Mouse (Mus musculus) liver, postnatal 0 days (tissue): ENCODE measurements around the gene Pes1. TPM values are rescaled to one million over a fixed set of nuclear protein-coding genes. Genes with fewer than 3 reads are reported as not detected.

Experiments used
- ATAC-seq: fragments of 200-750 bp; cut with Nextera tagmentation; 2 replicates; pipeline ENCODE4 v1.8.0; 2017; ENCODE audit warnings: mild to moderate bottlenecking, moderate library complexity
- DNase-seq: peaks from one replicate; pipeline ENCODE4 v3.0.0-alpha.2; 2016
- H3K27ac ChIP-seq: fragments of 300-500 bp; sonication (generic); 2 replicates; pipeline ENCODE4 v1.5.1; 2014; ENCODE audit warnings: antibody characterized with exemption, moderate library complexity, mild to moderate bottlenecking, low read depth
- H3K27me3 ChIP-seq: fragments of 300-500 bp; sonication (generic); 2 replicates; pipeline ENCODE4 v1.6.1; 2014; ENCODE audit warnings: low read length, control low read depth, mixed read lengths; ENCODE audit not compliant: insufficient read depth
- H3K36me3 ChIP-seq: fragments of 300-500 bp; sonication (generic); replicated peaks from 2 replicates; pipeline ENCODE4 v1.6.1; 2014; ENCODE audit warnings: mild to moderate bottlenecking, control low read depth, low read length, moderate library complexity, mixed read lengths; ENCODE audit not compliant: insufficient read depth
- H3K4me1 ChIP-seq: fragments of 300-500 bp; sonication (generic); 2 replicates; pipeline ENCODE4 v1.6.1; 2014; ENCODE audit warnings: antibody characterized with exemption, mild to moderate bottlenecking, control low read depth; ENCODE audit not compliant: insufficient read depth
- H3K4me2 ChIP-seq: fragments of 300-500 bp; sonication (generic); 2 replicates; pipeline ENCODE4 v1.6.1; 2014; ENCODE audit warnings: low read depth, mild to moderate bottlenecking, low read length, moderate library complexity, mixed read lengths
- H3K4me3 ChIP-seq: fragments of 300-500 bp; sonication (generic); 2 replicates; pipeline ENCODE4 v1.5.1; 2014; ENCODE audit warnings: low read depth, low read length
- H3K9ac ChIP-seq: fragments of 300-500 bp; sonication (generic); replicated peaks from 2 replicates; pipeline ENCODE4 v1.6.1; 2014; ENCODE audit warnings: mild to moderate bottlenecking, moderate library complexity
- H3K9me3 ChIP-seq: fragments of 300-500 bp; sonication (generic); 2 replicates; pipeline ENCODE4 v1.6.1; 2016; ENCODE audit warnings: mild to moderate bottlenecking, control low read depth, low read length, mixed read lengths
- CTCF ChIP-seq: sonication (generic); IDR thresholded peaks from 2 replicates; pipeline ENCODE4 v1.5.1; 2016; ENCODE audit warnings: antibody characterized with exemption, low read depth
- EP300 ChIP-seq: IDR thresholded peaks from 2 replicates; pipeline ENCODE4 v1.6.1; 2016; ENCODE audit warnings: antibody characterized with exemption, low read depth, mild to moderate bottlenecking
- WGBS: fragments of 180-500 bp; shearing (Covaris S2); extraction: QIAGEN DNeasy Blood & Tissue Kit; methylation state at CpG from one replicate; pipeline ENCODE4 v1.1.7; 2014; ENCODE audit not compliant: insufficient replicate concordance; 5-methylcytosine and 5-hydroxymethylcytosine counted together
- polyA plus RNA-seq: library from polyadenylated mRNA; unstranded; fragments of >200 nt; fragmentation: Nextera tagmentation; extraction: Ambion mirVana; gene quantifications from 2 replicates; pipeline ENCODE4 v1.2.1, GENCODE M21; 2015

Gene Pes1
- polyA plus RNA-seq, 1 experiment from 2014 or later: 26.5 TPM

DNA sequence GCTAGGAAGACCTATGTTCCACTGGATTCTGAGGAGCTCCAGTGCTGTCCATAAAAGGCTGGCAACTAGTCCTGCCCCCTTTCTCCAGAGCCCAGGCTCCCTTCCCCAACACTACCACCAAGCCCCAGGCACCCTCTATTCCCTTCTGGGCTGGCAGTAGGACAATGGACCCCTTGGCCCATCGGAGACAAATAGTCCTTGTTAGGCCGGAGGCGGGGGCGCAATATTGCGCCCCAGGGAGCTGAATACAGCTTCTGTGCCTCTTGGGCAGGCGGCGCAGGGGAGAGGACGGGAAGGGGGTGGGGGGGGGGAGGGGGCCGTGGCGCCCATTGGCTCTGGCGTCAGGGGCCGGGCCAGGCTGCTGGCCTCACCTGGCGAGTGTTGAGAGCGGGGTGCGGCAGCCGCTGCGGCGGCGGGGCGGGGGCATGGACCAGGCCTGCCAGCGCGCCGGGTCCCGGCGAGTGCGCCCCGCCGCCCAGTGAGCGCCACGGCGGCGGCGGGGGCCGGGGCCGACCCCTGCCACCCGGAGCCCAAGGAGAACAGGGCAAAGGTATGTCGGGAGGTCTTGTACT is 19.6 kb downstream of the Pes1 start, which contains the start of gene Gal3st1:
TSS of gene Gal3st1 (plus strand) at position 346 of the 572 bp plus-strand sequence.
- peak; percentile 64 for DNase-seq
- H3K4me2 ChIP-seq: peak within 1 kb of the TSS; percentile 59
- peak within 1 kb of the TSS; percentile 42 for H3K4me3 ChIP-seq
- TF ChIP-seq EP300 (no peak), CTCF (no peak)
- peaks cover 16% of the 10 kb centered on the region for H3K36me3 ChIP-seq
- H3K27me3 ChIP-seq: peaks cover 10% of the 10 kb centered on the region
- peak within 1 kb of the TSS; percentile 51 for H3K9ac ChIP-seq
- H3K9me3 ChIP-seq: no peaks in the 10 kb centered on the region
- 3% methylated on average over 34 of the region's 37 CpGs for whole genome bisulfite sequencing
- peaks cover 12% of the 10 kb centered on the region; the same call in 1 of the 2 replicates for H3K4me1 ChIP-seq
- H3K27ac ChIP-seq: peak within 1 kb of the TSS; percentile 80
- ATAC-seq: peak; percentile 83

DNA sequence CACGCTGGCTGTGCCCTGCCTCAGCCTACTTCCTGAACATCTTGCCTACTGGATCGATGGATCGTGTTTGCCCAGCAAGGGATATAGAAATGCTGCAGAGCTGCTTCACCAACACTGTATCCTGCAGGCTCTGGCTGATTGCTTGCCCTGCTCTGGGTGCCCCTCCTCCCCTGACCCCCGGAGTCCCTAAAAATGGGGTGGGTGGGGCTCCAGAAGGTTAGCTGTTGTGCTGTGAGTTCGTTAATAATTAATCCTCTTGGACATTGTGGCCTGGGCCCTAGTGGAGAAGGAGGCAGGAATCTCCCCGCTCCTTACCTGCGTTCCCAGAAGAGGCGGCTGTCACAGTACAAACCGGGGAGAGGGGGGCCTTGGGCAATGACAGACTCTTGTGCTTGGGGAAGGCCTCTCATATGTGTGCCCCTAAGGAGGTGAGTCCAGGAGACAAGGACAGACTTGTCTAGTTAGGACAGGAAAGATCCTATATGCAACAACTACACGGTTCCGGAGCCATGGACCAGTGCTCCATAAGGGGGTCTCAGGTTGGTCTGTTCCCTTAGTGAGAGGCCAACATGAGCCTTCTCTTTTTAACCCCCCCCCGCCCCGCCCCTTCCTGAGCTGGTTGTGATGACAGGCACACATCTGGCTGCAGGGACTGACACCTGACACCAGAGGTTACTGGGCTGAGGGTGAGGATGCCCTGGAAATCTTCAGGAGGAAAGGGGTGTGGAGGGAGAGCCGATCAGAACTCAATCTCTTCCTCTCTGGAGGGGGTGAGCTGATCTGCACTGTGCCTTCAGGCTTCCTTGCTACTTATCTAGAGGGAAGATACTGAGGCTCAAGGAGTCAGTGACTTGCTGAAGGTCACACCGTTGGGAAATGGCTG is 20.3 kb downstream of the Pes1 start:
- WGBS: 10% methylated on average over 15 of the region's 15 CpGs
- Histone ChIP-seq H3K27me3 (peaks cover 10% of the 10 kb centered on the region), H3K4me2 (peak overlapping the region; percentile 59), H3K36me3 (peaks cover 10% of the 10 kb centered on the region), H3K9me3 (no peaks in the 10 kb centered on the region), H3K27ac (peak overlapping the region; percentile 80), H3K4me3 (peak overlapping the region; percentile 42), H3K9ac (peak overlapping the region; percentile 51), H3K4me1 (peaks cover 12% of the 10 kb centered on the region; the same call in 1 of the 2 replicates)
- TF ChIP-seq CTCF: no peak
- no peak for TF ChIP-seq EP300
- DNase-seq (peak; percentile 42), ATAC-seq (peak; percentile 79)

DNA sequence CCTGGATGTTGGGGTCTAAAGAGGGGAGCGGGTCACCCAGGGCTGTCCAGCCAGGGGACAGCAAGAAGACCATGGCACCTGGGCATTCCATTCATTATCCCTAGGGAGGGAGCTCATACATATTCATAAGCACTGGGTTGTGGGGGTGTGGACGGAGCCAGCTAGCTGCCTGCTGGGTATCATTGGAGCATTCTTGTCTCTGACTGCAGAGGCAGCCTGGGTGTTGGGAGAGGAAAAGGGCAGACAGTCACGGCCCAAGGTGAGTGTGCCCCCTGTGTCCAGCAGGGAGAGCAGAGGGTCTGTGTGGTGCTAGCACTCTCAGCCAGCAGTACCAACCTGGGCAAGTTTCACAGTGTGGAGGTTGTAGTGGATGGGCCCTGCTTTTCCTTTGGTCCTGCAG is 26.0 kb downstream of the Pes1 start:
- Histone ChIP-seq H3K4me1 (peaks cover 3% of the 10 kb centered on the region; the same call in 1 of the 2 replicates), H3K9me3 (no peaks in the 10 kb centered on the region), H3K36me3 (no peaks in the 10 kb centered on the region), H3K27ac (no peak overlapping the region), H3K27me3 (no peaks in the 10 kb centered on the region; the same call in 1 of the 2 replicates), H3K9ac (no peak overlapping the region), H3K4me2 (no peak overlapping the region), H3K4me3 (no peak overlapping the region)
- no peak for ATAC-seq
- whole genome bisulfite sequencing: 68% methylated on average over 3 of the region's 3 CpGs
- DNase-seq: no peak
- no peak for TF ChIP-seq EP300
- no peak for TF ChIP-seq CTCF

DNA sequence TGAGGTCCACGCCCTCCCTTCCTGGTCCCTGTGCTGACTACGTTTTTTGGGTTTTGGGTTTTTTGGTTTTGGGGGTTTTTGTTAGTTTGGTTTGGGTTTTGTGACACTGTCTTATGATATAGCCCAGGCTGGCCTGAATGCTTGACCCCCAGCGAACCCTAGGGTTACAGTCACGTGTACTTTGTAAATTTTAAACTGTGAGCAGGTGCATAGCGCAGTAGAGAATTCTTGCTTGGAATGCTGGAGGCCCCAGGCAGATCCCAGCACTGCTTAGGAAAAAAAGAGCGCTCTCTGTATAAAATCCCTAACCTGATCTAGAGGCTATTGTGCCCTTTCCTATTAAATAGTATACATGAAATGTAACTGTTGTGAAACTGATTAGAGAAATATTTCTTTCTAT is 29.4 kb downstream of the Pes1 start:
- Histone ChIP-seq H3K9me3 (no peaks in the 10 kb centered on the region), H3K4me1 (peaks cover 1% of the 10 kb centered on the region; the same call in 1 of the 2 replicates), H3K27me3 (peaks cover 7% of the 10 kb centered on the region), H3K36me3 (no peaks in the 10 kb centered on the region), H3K27ac (no peak overlapping the region), H3K4me3 (no peak overlapping the region), H3K9ac (no peak overlapping the region), H3K4me2 (no peak overlapping the region)
- 72% methylated on average over 6 of the region's 6 CpGs for WGBS
- ATAC-seq: no peak
- no peak for DNase-seq
- TF ChIP-seq CTCF: no peak
- TF ChIP-seq EP300: no peak

DNA sequence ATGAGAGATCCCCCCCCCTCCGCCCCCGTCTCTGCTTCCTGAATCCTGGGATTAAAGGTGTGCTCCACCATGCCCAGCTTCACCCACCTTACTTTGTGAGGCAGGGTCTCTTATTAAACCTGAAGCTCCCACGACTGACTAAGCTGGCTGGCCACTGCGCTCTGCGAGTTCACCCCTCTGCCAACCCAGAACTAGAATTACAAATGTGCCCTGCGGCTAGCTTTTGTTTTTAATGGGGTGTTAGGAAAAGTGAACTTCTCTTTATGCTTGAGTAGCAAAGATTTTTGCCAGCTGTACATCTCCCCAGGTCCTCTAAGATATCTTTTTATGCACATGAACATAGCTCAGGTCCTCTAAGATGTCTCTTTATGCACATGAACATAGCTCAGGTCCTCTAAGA is 30.1 kb downstream of the Pes1 start:
- 79% methylated on average over 6 of the region's 6 CpGs for WGBS

DNA sequence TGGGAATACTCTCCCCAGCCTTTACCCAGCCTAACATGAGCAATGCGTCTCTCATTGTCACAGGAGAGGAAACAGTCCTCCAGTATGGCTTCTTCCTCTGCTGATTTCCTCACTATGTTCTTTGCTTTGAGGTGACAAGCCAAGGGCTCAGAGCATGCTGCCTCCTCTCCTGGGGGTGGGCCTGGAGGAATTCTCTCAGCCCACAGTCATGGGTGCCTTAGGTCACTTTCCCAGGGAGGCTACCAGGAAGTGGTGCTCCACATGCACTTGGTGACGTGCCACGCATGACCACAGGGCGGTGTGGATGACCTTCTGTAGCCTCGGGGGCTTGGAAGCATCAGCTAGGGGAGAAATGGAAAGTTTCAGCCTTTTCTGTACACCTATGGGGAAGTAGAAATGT is 31.7 kb downstream of the Pes1 start:
- Histone ChIP-seq H3K9ac (no peak overlapping the region), H3K4me3 (no peak overlapping the region), H3K27ac (no peak overlapping the region), H3K36me3 (no peaks in the 10 kb centered on the region), H3K9me3 (no peaks in the 10 kb centered on the region), H3K27me3 (peaks cover 17% of the 10 kb centered on the region), H3K4me2 (no peak overlapping the region), H3K4me1 (peaks cover 7% of the 10 kb centered on the region; the same call in 1 of the 2 replicates)
- DNase-seq (no peak), ATAC-seq (no peak)
- WGBS: 50% methylated on average over 5 of the region's 5 CpGs
- no peak for TF ChIP-seq CTCF
- TF ChIP-seq EP300: no peak

More for the DNA sequence above, 30.1 kb downstream of the Pes1 start:
- Histone ChIP-seq H3K4me3 (no peak overlapping the region), H3K27ac (no peak overlapping the region), H3K4me2 (no peak overlapping the region), H3K36me3 (no peaks in the 10 kb centered on the region), H3K27me3 (peaks cover 15% of the 10 kb centered on the region), H3K9me3 (no peaks in the 10 kb centered on the region), H3K9ac (no peak overlapping the region), H3K4me1 (peaks cover 7% of the 10 kb centered on the region; the same call in 1 of the 2 replicates)
- no peak for TF ChIP-seq EP300
- no peak for TF ChIP-seq CTCF
- ATAC-seq (no peak), DNase-seq (no peak)
